Mouse (Mus musculus) urinary bladder, postnatal 25 days (tissue): Measurements from ENCODE around the gene Olfr293.

Source experiments
- DNase-seq: peaks from one replicate; pipeline ENCODE4 v3.0.0; 2022; ENCODE audit warnings: low spot score

Gene Olfr293

DNA sequence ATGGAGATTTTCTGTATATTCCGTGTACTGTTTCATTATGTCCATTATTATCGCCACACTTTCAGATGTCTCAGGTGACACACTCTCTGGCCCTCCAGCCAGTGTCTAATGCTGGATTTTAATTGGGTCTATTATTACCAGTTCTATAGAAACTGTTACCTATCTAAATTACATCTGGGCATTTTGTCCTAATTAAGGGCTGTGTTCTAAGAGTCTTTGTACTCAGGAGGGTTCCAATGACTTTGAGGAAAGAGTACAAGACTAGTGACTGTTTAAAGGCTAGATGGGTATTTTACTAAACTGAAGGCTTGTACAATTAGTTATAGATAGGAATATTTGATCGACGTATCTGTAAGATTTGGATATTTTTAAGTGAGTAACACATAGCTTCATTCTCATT is at the start of gene Olfr293:
Gene Olfr293 (plus strand): TSS at position 301 of the 400 bp plus-strand sequence.
- DNase-seq = no peak

- DNase-seq = no peak
Measured at GRCm38 (mm10) chr7:86616543-86616942, 32.3 kb upstream of the Olfr293 start, which contains the start of gene Olfr294. Olfr294 (minus strand) TSS chr7:86616643.

GRCm38 (mm10) chr7:86688030-86688429 is 39.2 kb downstream of the Olfr293 start, which contains the start of gene Olfr292:
Olfr292 (plus strand) TSS chr7:86688330.
- DNase-seq = no peak
